Mouse (Mus musculus): ENCODE measurements around the gene Zpr1. TPM values are rescaled to one million over a fixed set of nuclear protein-coding genes. Genes with fewer than 3 reads are reported as not detected.

Gene Zpr1
- polyA plus RNA-seq, 1 experiment from 2014 or later = 64.2 TPM

GRCm38 (mm10) chr9:46270782-46271181 lies 2.1 kb upstream of the Zpr1 start:
- Histone ChIP-seq H3K4me3 (ENCODE audit: low read depth, low read length) (no peak overlapping the region), H3K9ac (ENCODE audit: low read length) (no peak overlapping the region), H3K9me3 (ENCODE audit: control insufficient read depth, low read length) (no peaks in the 10 kb centered on the region), H3K36me3 (ENCODE audit: control insufficient read depth, insufficient read depth, low read length) (peaks cover under 1% of the 10 kb centered on the region; the same call in 1 of the 2 replicates), H3K4me2 (ENCODE audit: low read depth, severe bottlenecking) (no peak overlapping the region), H3K4me1 (ENCODE audit: control insufficient read depth, insufficient read depth, low read length) (0 out of 2 replicates have a peak, but pooled peaks cover 3% of the 10 kb centered on the region), H3K27me3 (ENCODE audit: control insufficient read depth, insufficient read depth, low read length) (peaks cover 4% of the 10 kb centered on the region; the same call in 1 of the 2 replicates), H3K27ac (replicated peaks; ENCODE audit: low read depth, low read length) (no peak overlapping the region)
- WGBS = 89% methylated on average over 4 of the region's 4 CpGs
- ATAC-seq (ENCODE audit: insufficient number of reproducible peaks, low FRiP score, low TSS enrichment, low read depth) (no peak), DNase-seq (ENCODE audit: low spot score) (no peak)

GRCm38 (mm10) chr9:46272070-46272469 lies 794 bp upstream of the Zpr1 start:
- Histone ChIP-seq H3K4me2 (ENCODE audit: low read depth, severe bottlenecking) (no peak overlapping the region), H3K36me3 (ENCODE audit: control insufficient read depth, insufficient read depth, low read length) (peaks cover 6% of the 10 kb centered on the region)
- 84% methylated on average over 9 of the region's 9 CpGs for WGBS

GRCm38 (mm10) chr9:46274494-46274893 lies 1.6 kb downstream of the Zpr1 start:
- ATAC-seq (ENCODE audit: insufficient number of reproducible peaks, low FRiP score, low TSS enrichment, low read depth) (no peak), DNase-seq (ENCODE audit: low spot score) (no peak)
- peaks cover 11% of the 10 kb centered on the region for H3K36me3 ChIP-seq (ENCODE audit: control insufficient read depth, insufficient read depth, low read length)
- H3K27ac ChIP-seq (replicated peaks; ENCODE audit: low read depth, low read length) = no peak overlapping the region
- H3K4me1 ChIP-seq (ENCODE audit: control insufficient read depth, insufficient read depth, low read length) = 0 out of 2 replicates have a peak, but pooled peaks cover 3% of the 10 kb centered on the region
- H3K4me2 ChIP-seq (ENCODE audit: low read depth, severe bottlenecking) = no peak overlapping the region
- H3K4me3 ChIP-seq (ENCODE audit: low read depth, low read length) = no peak overlapping the region
- H3K9me3 ChIP-seq (ENCODE audit: control insufficient read depth, low read length) = no peaks in the 10 kb centered on the region
- H3K9ac ChIP-seq (ENCODE audit: low read length) = no peak overlapping the region
- 86% methylated on average over 9 of the region's 9 CpGs for WGBS
- peaks cover 4% of the 10 kb centered on the region; the same call in 1 of the 2 replicates for H3K27me3 ChIP-seq (ENCODE audit: control insufficient read depth, insufficient read depth, low read length)

More at GRCm38 (mm10) chr9:46272070-46272469, 794 bp upstream of the Zpr1 start:
- Histone ChIP-seq H3K27me3 (ENCODE audit: control insufficient read depth, insufficient read depth, low read length) (peaks cover 4% of the 10 kb centered on the region; the same call in 1 of the 2 replicates), H3K4me1 (ENCODE audit: control insufficient read depth, insufficient read depth, low read length) (0 out of 2 replicates have a peak, but pooled peaks cover 3% of the 10 kb centered on the region), H3K9me3 (ENCODE audit: control insufficient read depth, low read length) (no peaks in the 10 kb centered on the region), H3K4me3 (ENCODE audit: low read depth, low read length) (no peak overlapping the region), H3K9ac (ENCODE audit: low read length) (no peak overlapping the region), H3K27ac (replicated peaks; ENCODE audit: low read depth, low read length) (no peak overlapping the region)
- ATAC-seq (ENCODE audit: insufficient number of reproducible peaks, low FRiP score, low TSS enrichment, low read depth) (no peak), DNase-seq (ENCODE audit: low spot score) (no peak)

- under 1% methylated on average over 55 of the region's 55 CpGs for WGBS
- peak within 1 kb of the TSS; percentile 87 for H3K27ac ChIP-seq (replicated peaks; ENCODE audit: low read depth, low read length)
- peaks cover 15% of the 10 kb centered on the region; the same call in 1 of the 2 replicates for H3K36me3 ChIP-seq (ENCODE audit: control insufficient read depth, insufficient read depth, low read length)
- peak within 1 kb of the TSS; percentile 88 for H3K9ac ChIP-seq (ENCODE audit: low read length)
- H3K4me2 ChIP-seq (ENCODE audit: low read depth, severe bottlenecking) = peak within 1 kb of the TSS; percentile 64
- H3K9me3 ChIP-seq (ENCODE audit: control insufficient read depth, low read length) = no peaks in the 10 kb centered on the region
- peak; percentile 93 for DNase-seq (ENCODE audit: low spot score)
- peaks cover 5% of the 10 kb centered on the region for H3K4me1 ChIP-seq (ENCODE audit: control insufficient read depth, insufficient read depth, low read length)
- H3K4me3 ChIP-seq (ENCODE audit: low read depth, low read length) = peak within 1 kb of the TSS; percentile 92
- ATAC-seq (ENCODE audit: insufficient number of reproducible peaks, low FRiP score, low TSS enrichment, low read depth) = peak; percentile 92
- no peaks in the 10 kb centered on the region for H3K27me3 ChIP-seq (ENCODE audit: control insufficient read depth, insufficient read depth, low read length)
These were observed 10.0 kb downstream of the Zpr1 start, which contains the start of gene Bud13 for GRCm38 (mm10) chr9:46282631-46283436. Bud13 (plus strand) TSS chr9:46283008.

GRCm38 (mm10) chr9:46298381-46298780 lies 25.5 kb downstream of the Zpr1 start:
- Histone ChIP-seq H3K4me1 (ENCODE audit: control insufficient read depth, insufficient read depth, low read length) (no peaks in the 10 kb centered on the region), H3K9me3 (ENCODE audit: control insufficient read depth, low read length) (no peaks in the 10 kb centered on the region), H3K9ac (ENCODE audit: low read length) (no peak overlapping the region), H3K4me2 (ENCODE audit: low read depth, severe bottlenecking) (no peak overlapping the region), H3K27ac (replicated peaks; ENCODE audit: low read depth, low read length) (no peak overlapping the region), H3K27me3 (ENCODE audit: control insufficient read depth, insufficient read depth, low read length) (no peaks in the 10 kb centered on the region), H3K4me3 (ENCODE audit: low read depth, low read length) (no peak overlapping the region), H3K36me3 (ENCODE audit: control insufficient read depth, insufficient read depth, low read length) (peaks cover 10% of the 10 kb centered on the region; the same call in 1 of the 2 replicates)
- no peak for ATAC-seq (ENCODE audit: insufficient number of reproducible peaks, low FRiP score, low TSS enrichment, low read depth)
- WGBS = 77% methylated on average over 4 of the region's 4 CpGs
- DNase-seq (ENCODE audit: low spot score) = no peak

- no peak for ATAC-seq (ENCODE audit: insufficient number of reproducible peaks, low FRiP score, low TSS enrichment, low read depth)
- no peak overlapping the region for H3K9ac ChIP-seq (ENCODE audit: low read length)
- 19% methylated on average over 2 of the region's 2 CpGs for WGBS
- peaks cover 8% of the 10 kb centered on the region; the same call in 1 of the 2 replicates for H3K36me3 ChIP-seq (ENCODE audit: control insufficient read depth, insufficient read depth, low read length)
- no peaks in the 10 kb centered on the region for H3K9me3 ChIP-seq (ENCODE audit: control insufficient read depth, low read length)
- DNase-seq (ENCODE audit: low spot score) = peak; percentile 73
- H3K4me3 ChIP-seq (ENCODE audit: low read depth, low read length) = no peak overlapping the region
- H3K4me1 ChIP-seq (ENCODE audit: control insufficient read depth, insufficient read depth, low read length) = no peaks in the 10 kb centered on the region
- no peak overlapping the region for H3K4me2 ChIP-seq (ENCODE audit: low read depth, severe bottlenecking)
- H3K27me3 ChIP-seq (ENCODE audit: control insufficient read depth, insufficient read depth, low read length) = no peaks in the 10 kb centered on the region
- H3K27ac ChIP-seq (replicated peaks; ENCODE audit: low read depth, low read length) = no peak overlapping the region
These were observed 29.3 kb downstream of the Zpr1 start for GRCm38 (mm10) chr9:46302142-46302541.

GRCm38 (mm10) chr9:46309121-46309520 lies 36.3 kb downstream of the Zpr1 start:
- DNase-seq (ENCODE audit: low spot score) = peak; percentile 56
- H3K27me3 ChIP-seq (ENCODE audit: control insufficient read depth, insufficient read depth, low read length) = no peaks in the 10 kb centered on the region
- no peaks in the 10 kb centered on the region for H3K9me3 ChIP-seq (ENCODE audit: control insufficient read depth, low read length)
- H3K4me2 ChIP-seq (ENCODE audit: low read depth, severe bottlenecking) = no peak overlapping the region
- H3K27ac ChIP-seq (replicated peaks; ENCODE audit: low read depth, low read length) = no peak overlapping the region
- 0 out of 2 replicates have a peak, but pooled peaks cover 2% of the 10 kb centered on the region for H3K4me1 ChIP-seq (ENCODE audit: control insufficient read depth, insufficient read depth, low read length)
- no peaks in the 10 kb centered on the region for H3K36me3 ChIP-seq (ENCODE audit: control insufficient read depth, insufficient read depth, low read length)
- H3K4me3 ChIP-seq (ENCODE audit: low read depth, low read length) = no peak overlapping the region
- H3K9ac ChIP-seq (ENCODE audit: low read length) = no peak overlapping the region
- ATAC-seq (ENCODE audit: insufficient number of reproducible peaks, low FRiP score, low TSS enrichment, low read depth) = no peak
- 10% methylated on average over 7 of the region's 7 CpGs for WGBS

- no peaks in the 10 kb centered on the region for H3K27me3 ChIP-seq (ENCODE audit: control insufficient read depth, insufficient read depth, low read length)
- 4% methylated on average over 4 of the region's 4 CpGs for WGBS
- H3K4me2 ChIP-seq (ENCODE audit: low read depth, severe bottlenecking) = no peak overlapping the region
- H3K9me3 ChIP-seq (ENCODE audit: control insufficient read depth, low read length) = no peaks in the 10 kb centered on the region
- H3K36me3 ChIP-seq (ENCODE audit: control insufficient read depth, insufficient read depth, low read length) = no peaks in the 10 kb centered on the region
- no peak overlapping the region for H3K4me3 ChIP-seq (ENCODE audit: low read depth, low read length)
- no peak overlapping the region for H3K9ac ChIP-seq (ENCODE audit: low read length)
- no peak overlapping the region for H3K27ac ChIP-seq (replicated peaks; ENCODE audit: low read depth, low read length)
- peak; percentile 87 for DNase-seq (ENCODE audit: low spot score)
- peak; percentile 73; the same call in 1 of the 2 replicates for ATAC-seq (ENCODE audit: insufficient number of reproducible peaks, low FRiP score, low TSS enrichment, low read depth)
- H3K4me1 ChIP-seq (ENCODE audit: control insufficient read depth, insufficient read depth, low read length) = no peaks in the 10 kb centered on the region; the same call in 1 of the 2 replicates
These were observed 41.6 kb downstream of the Zpr1 start for GRCm38 (mm10) chr9:46314507-46314906.

Data from limb, embryonic 11.5 days (tissue).